Mouse (Mus musculus) heart, embryonic 11.5 days (tissue): ENCODE measurements around the gene Ly6f. TPM values are rescaled to one million over a fixed set of nuclear protein-coding genes. Genes with fewer than 3 reads are reported as not detected.

Experiments used
- ATAC-seq: fragments of 200-750 bp; cut with Nextera tagmentation; replicated peaks from 2 replicates; pipeline ENCODE4 v1.8.0; 2017; ENCODE audit warnings: moderate library complexity; ENCODE audit not compliant: insufficient number of reproducible peaks, low FRiP score, low TSS enrichment
- H3K27ac ChIP-seq: fragments of 300-500 bp; sonication (generic); 2 replicates; pipeline ENCODE4 v1.5.1; 2014; ENCODE audit warnings: mild to moderate bottlenecking, low read depth, low read length
- H3K27me3 ChIP-seq: fragments of 300-500 bp; sonication (generic); 2 replicates; pipeline ENCODE4 v1.6.1; 2014; ENCODE audit warnings: mild to moderate bottlenecking, low read length, mixed read lengths; ENCODE audit not compliant: control insufficient read depth, insufficient read depth
- H3K36me3 ChIP-seq: fragments of 300-500 bp; sonication (generic); 2 replicates; pipeline ENCODE4 v1.6.1; 2014; ENCODE audit warnings: mild to moderate bottlenecking, low read length, moderate library complexity, mixed read lengths; ENCODE audit not compliant: control insufficient read depth, insufficient read depth
- H3K4me1 ChIP-seq: fragments of 300-500 bp; sonication (generic); 2 replicates; pipeline ENCODE4 v1.6.1; 2014; ENCODE audit warnings: low read length; ENCODE audit not compliant: control insufficient read depth, insufficient read depth
- H3K4me2 ChIP-seq: fragments of 300-500 bp; sonication (generic); 2 replicates; pipeline ENCODE4 v1.6.1; 2014; ENCODE audit warnings: mild to moderate bottlenecking, moderate library complexity
- H3K4me3 ChIP-seq: fragments of 300-500 bp; sonication (generic); 2 replicates; pipeline ENCODE4 v1.5.1; 2014; ENCODE audit warnings: low read depth, low read length
- H3K9ac ChIP-seq: fragments of 300-500 bp; sonication (generic); 2 replicates; pipeline ENCODE4 v1.6.1; 2014; ENCODE audit warnings: mild to moderate bottlenecking, low read depth, low read length, moderate library complexity
- H3K9me3 ChIP-seq: fragments of 300-500 bp; sonication (generic); replicated peaks from 2 replicates; pipeline ENCODE4 v1.6.1; 2016; ENCODE audit warnings: low read length; ENCODE audit not compliant: control insufficient read depth
- WGBS: fragments of 180-500 bp; shearing (Covaris S2); extraction: QIAGEN DNeasy Blood & Tissue Kit; methylation state at CpG from one replicate; pipeline ENCODE4 v1.1.7; 2014; ENCODE audit not compliant: insufficient replicate concordance; 5-methylcytosine and 5-hydroxymethylcytosine counted together
- polyA plus RNA-seq: library from polyadenylated mRNA; unstranded; fragments of >200 nt; fragmentation: Nextera tagmentation; extraction: Ambion mirVana; gene quantifications from 2 replicates; pipeline ENCODE4 v1.2.1, GENCODE M21; 2014

Ly6f gene
- not detected in 2 replicates for polyA plus RNA-seq

- no peak for ATAC-seq
- Histone ChIP-seq H3K36me3 (no peaks in the 10 kb centered on the region), H3K4me1 (no peaks in the 10 kb centered on the region), H3K27me3 (no peaks in the 10 kb centered on the region), H3K4me3 (no peak within 1 kb of the TSS), H3K9me3 (no peaks in the 10 kb centered on the region; the same call in 1 of the 2 replicates), H3K27ac (no peak within 1 kb of the TSS), H3K9ac (no peak within 1 kb of the TSS), H3K4me2 (no peak within 1 kb of the TSS)
Observed at GRCm38 (mm10) chr15:75268121-75268520, at the start of gene Ly6f. Gene Ly6f, plus strand, starts transcription at chr15:75268421.

- no peaks in the 10 kb centered on the region for H3K4me1 ChIP-seq
- H3K4me3 ChIP-seq: no peak overlapping the region
- ATAC-seq: no peak
- no peak overlapping the region for H3K9ac ChIP-seq
- no peaks in the 10 kb centered on the region; the same call in 1 of the 2 replicates for H3K9me3 ChIP-seq
- no peak overlapping the region for H3K4me2 ChIP-seq
- no peak overlapping the region for H3K27ac ChIP-seq
- no peaks in the 10 kb centered on the region for H3K27me3 ChIP-seq
- no peaks in the 10 kb centered on the region for H3K36me3 ChIP-seq
Observed at GRCm38 (mm10) chr15:75221942-75222341, 46.3 kb upstream of the Ly6f start.

GRCm38 (mm10) chr15:75237736-75238288, 30.4 kb upstream of the Ly6f start:
- no peaks in the 10 kb centered on the region for H3K9me3 ChIP-seq
- no peaks in the 10 kb centered on the region for H3K4me1 ChIP-seq
- ATAC-seq: no peak
- H3K4me2 ChIP-seq: no peak overlapping the region
- no peak overlapping the region for H3K4me3 ChIP-seq
- no peaks in the 10 kb centered on the region for H3K36me3 ChIP-seq
- WGBS: 81% methylated on average over 3 of the region's 3 CpGs
- H3K27me3 ChIP-seq: no peaks in the 10 kb centered on the region
- H3K9ac ChIP-seq: no peak overlapping the region
- H3K27ac ChIP-seq: no peak overlapping the region

- Histone ChIP-seq H3K4me3 (no peak overlapping the region), H3K27ac (no peak overlapping the region), H3K4me2 (no peak overlapping the region), H3K9ac (no peak overlapping the region), H3K4me1 (no peaks in the 10 kb centered on the region), H3K27me3 (no peaks in the 10 kb centered on the region), H3K36me3 (no peaks in the 10 kb centered on the region), H3K9me3 (no peaks in the 10 kb centered on the region)
- WGBS: 66% methylated on average over 2 of the region's 2 CpGs
- ATAC-seq: no peak
Observed at GRCm38 (mm10) chr15:75240558-75240957, 27.7 kb upstream of the Ly6f start.

DNA sequence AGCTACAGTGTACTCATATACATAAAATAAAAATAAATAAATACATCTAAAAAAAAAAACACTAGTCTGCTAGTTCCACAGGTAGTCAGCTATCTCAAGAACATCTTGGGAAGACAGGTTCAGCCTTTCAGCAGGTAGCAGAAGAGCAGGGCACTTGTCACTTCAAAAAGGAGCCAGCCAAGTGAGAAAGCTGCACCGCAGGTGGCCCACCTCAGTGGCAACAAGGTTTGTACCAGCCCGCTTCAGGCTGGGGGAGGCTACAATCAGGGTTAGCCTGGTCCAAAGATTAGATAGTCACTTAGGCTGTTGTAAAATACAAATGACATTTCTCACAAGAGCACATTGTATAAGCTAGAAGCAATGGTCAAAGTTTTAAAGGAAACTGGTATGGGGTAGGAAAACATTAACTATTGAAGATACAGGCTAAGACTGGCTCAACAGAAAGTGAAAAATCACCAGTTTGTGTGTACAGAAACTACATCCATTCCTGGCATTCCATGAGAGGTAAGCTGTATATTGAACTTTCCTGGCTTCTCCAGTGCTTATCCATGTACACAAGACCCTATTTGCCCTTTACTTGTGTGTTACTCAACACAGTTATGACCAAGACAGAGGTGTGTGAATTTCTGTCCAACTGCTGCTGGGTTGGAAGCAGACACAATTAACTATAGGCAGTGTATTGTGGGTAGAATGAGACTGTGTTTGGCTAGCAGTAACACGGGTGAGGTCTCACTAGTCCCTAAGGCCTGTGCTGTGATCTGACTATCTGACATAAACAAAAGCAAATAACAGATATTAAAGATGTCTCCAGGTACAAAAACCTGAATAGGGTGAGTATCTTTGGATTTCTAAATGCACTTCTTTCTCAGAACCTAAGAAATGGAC, 25.2 kb upstream of the Ly6f start:
- WGBS: 58% methylated on average over 3 of the region's 3 CpGs
- no peak overlapping the region for H3K4me2 ChIP-seq
- H3K27ac ChIP-seq: no peak overlapping the region
- no peak overlapping the region for H3K4me3 ChIP-seq
- no peaks in the 10 kb centered on the region for H3K36me3 ChIP-seq
- no peaks in the 10 kb centered on the region for H3K27me3 ChIP-seq
- H3K9ac ChIP-seq: no peak overlapping the region
- no peaks in the 10 kb centered on the region for H3K9me3 ChIP-seq
- ATAC-seq: no peak
- H3K4me1 ChIP-seq: no peaks in the 10 kb centered on the region

- 78% methylated on average over 3 of the region's 3 CpGs for WGBS
- H3K4me2 ChIP-seq: no peak overlapping the region
- H3K4me3 ChIP-seq: no peak overlapping the region
- H3K9ac ChIP-seq: no peak overlapping the region
- no peaks in the 10 kb centered on the region for H3K27me3 ChIP-seq
- no peaks in the 10 kb centered on the region for H3K9me3 ChIP-seq
- no peaks in the 10 kb centered on the region for H3K36me3 ChIP-seq
- ATAC-seq: no peak
- no peaks in the 10 kb centered on the region for H3K4me1 ChIP-seq
- H3K27ac ChIP-seq: no peak overlapping the region
Observed at GRCm38 (mm10) chr15:75254671-75255070, 13.6 kb upstream of the Ly6f start.

- Histone ChIP-seq H3K36me3 (no peaks in the 10 kb centered on the region), H3K4me2 (no peak overlapping the region), H3K9ac (no peak overlapping the region), H3K27ac (no peak overlapping the region), H3K27me3 (no peaks in the 10 kb centered on the region), H3K9me3 (no peaks in the 10 kb centered on the region; the same call in 1 of the 2 replicates), H3K4me3 (no peak overlapping the region), H3K4me1 (no peaks in the 10 kb centered on the region)
- no peak for ATAC-seq
Observed at GRCm38 (mm10) chr15:75265863-75266262, 2.4 kb upstream of the Ly6f start.

DNA sequence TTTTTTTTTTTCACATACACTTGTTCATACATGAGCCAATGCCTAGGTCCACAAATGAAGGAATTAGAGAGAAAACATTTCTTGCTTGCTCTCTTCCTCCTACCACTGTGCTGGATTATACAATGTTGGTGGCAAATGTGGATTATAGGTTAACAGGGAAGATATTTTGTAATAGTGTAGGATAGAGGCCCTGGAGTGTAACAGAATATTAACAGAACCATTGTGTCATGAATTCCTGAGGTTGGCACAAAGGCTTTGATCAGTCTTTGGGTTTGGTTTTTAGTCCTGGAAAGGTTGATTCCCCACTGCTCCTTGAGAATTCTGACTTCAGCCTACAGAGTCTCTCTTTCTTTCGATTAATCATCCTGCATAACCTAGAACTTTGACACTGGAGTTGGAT, 1.6 kb upstream of the Ly6f start:
- no peak overlapping the region for H3K27ac ChIP-seq
- no peaks in the 10 kb centered on the region for H3K36me3 ChIP-seq
- H3K4me1 ChIP-seq: no peaks in the 10 kb centered on the region
- no peaks in the 10 kb centered on the region for H3K27me3 ChIP-seq
- no peaks in the 10 kb centered on the region; the same call in 1 of the 2 replicates for H3K9me3 ChIP-seq
- no peak for ATAC-seq
- H3K9ac ChIP-seq: no peak overlapping the region
- 50% methylated on average over 1 of the region's 1 CpGs for WGBS
- H3K4me3 ChIP-seq: no peak overlapping the region
- no peak overlapping the region for H3K4me2 ChIP-seq
